Mouse (Mus musculus) kidney, postnatal 36 days (tissue): ENCODE data around the gene Urah.
A peak's percentile ranks its signal among the peaks of the same experiment; 100 is the strongest.

ENCODE experiments used
- DNase-seq, 2 experiments: peaks; one replicate each; pipeline ENCODE4 v3.0.0; 2021 to 2022; ENCODE audit warnings: mixed read lengths in 2 of 2

Urah gene

DNA sequence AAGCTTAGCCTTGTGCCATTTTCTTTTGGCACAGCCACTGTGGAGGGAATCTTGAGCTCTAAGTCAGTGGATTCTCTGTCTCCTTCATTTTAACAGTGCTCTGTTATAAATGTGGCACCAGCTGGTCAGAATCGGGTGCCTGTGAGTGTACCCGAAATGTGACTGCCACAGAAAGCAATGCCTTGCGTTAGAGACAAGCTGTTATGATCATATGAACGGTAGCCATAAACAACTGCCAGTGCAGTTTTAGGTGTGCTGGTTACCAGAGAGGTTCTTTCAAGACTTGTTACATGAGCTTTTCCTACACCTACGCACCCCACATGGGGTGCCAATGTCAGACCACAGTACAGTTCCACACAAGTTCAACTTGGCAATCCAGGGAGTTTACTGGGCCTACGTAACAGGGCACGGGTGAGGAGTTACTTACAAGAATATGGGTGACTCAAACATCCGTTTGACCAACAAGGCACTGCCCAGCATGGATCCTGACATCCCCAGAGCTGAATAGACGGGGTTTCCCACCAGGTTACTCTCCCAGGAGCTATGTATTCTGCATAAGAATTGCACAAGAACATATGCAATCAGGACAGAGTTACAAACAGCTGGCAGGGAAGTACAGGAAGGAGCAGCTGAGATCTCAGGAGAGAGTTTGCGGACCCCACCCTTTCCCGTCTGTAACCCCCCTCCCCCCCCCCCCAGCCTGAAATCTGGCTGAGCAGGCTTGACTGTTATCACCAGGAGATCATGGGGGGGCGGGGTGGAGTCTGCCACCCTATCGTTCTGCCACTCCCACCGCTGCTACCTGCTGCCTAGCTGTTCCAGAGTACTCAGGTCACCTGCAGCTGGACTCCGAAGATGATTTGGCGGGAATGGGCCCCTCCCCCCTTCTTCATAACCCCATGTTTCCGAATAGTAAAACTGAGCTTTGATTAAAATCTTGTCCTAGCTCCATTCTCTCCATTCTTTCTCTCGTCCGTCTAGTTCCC, 6.2 kb downstream of the Urah start:
- DNase-seq, result no peak

- no peak for DNase-seq
Measured at GRCm38 (mm10) chr7:140843806-140844205, 9.0 kb downstream of the Urah start.

- peak; percentile 82 to 97 for DNase-seq
Measured at GRCm38 (mm10) chr7:140844905-140845665, 10.3 kb downstream of the Urah start, which contains the start of gene Scgb1c1. Scgb1c1 (plus strand) TSS chr7:140845547.

DNA sequence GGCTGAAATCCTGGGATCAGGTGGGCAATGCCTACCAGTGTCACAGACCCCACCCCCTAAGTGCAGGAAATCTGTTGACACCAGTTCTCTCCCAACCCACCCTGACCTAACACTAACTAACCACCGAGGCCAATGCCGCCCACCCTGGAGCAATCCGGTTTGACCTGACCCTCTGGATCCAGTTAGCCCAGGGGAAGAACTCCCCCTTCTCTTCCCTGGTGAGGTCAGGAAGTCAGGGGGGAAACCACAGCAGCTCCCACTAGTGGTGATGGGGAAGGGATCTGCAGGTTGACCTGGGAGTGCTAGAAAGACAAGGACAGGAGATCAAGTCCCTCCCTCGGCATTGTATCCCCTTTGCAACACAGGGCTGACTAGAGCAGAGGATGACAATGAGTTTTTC, 10.9 kb downstream of the Urah start:
- no peak for DNase-seq

GRCm38 (mm10) chr7:140846676-140847075, 11.9 kb downstream of the Urah start:
- no peak for DNase-seq

DNA sequence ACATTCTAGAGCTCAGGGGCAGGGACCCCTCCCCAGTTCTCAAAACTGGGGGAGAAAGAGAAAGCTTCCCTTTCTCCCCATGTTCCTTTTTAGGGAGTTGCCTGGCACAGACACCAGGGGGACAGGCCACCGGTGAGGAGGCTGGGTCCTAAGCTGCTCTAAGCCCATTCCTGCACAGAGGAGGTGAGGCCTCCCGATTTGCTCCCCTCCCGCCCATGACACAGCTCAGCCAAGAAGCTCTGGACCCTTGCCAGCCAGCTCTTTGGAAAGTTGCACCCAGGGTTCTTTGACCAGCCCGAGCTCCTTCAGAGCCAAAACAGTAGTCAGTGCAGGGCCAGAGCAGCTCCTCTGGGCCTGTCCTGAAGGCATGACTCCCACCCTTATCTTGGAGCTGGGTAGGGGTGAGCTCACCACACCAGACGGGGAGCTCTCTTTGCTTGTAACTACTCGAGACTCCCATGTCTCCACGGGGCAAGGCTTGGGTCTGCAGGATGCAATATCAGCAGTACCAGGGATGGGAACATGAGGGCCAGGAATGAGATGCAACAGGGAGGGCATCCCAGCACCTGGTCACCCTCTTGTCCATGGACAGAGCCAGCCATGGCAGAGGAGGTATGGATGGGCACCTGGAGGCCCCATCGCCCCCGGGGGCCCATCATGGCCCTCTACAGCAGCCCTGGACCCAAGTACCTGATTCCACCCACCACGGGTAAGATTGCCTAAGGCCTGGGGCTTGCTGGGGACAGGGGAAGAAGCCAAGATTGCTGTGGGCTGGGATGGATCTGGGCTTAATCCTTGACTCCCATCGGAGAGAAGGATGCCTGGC, 13.2 kb downstream of the Urah start, which contains the start of gene Odf3:
TSS of gene Odf3 (plus strand) at position 51 of the 826 bp plus-strand sequence.
- peak; percentile 69 to 82 for DNase-seq

DNA sequence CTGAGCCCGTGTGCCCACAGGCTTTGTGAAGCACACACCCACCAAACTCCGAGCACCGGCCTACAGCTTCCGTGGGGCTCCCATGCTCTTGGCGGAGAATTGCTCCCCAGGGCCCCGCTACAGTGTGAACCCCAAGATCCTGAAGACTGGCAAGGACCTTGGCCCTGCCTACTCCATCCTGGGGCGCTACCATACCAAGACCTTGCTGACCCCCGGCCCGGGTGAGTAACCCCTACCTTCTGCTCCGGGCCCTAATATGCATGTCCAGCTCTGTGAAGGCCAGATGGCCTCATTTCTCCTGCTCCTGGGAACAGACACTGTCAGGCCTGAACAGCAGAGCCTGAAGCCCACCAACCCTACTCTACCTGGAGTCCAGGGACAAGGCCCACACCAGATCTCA, 13.8 kb downstream of the Urah start:
- no peak for DNase-seq

DNA sequence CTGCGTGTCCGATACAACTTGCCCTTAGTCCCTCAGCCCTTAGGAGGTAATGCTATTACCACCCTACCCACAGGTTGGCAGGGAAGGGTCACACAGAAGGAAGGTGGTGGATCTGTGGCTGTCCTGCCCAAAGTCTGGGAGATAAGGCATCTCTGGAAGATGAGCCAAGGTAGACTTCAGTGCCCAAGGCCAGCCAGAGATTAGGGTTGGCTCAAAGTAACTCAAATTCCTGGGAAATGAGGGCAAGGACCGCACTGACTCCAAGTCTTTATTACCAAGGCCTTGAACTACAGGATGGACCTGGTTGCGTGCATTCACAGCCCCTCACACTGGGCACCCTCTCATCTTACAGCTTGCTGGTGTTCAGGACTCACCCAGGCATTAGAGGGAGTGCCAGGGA, 17.1 kb downstream of the Urah start:
- no peak for DNase-seq

DNA sequence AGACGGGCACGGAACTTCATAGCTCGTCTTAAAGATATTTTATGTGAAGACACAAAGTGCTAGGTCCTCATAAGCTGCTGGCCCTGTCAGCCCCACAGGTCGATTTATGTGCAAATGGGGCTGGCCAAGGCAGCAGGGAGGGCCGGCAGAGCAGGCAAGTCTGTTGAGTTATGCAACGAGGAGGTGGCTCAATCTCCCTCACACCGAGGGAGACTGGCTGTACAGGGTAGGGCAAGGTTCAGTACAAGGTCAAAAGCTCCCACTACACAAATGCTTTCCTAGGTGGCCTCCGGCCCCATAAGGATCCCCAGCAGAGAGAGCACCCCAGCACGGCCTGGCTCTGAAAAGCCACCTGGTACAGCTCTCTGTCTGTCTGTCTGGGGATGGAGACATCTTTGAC, 18.6 kb downstream of the Urah start:
- DNase-seq, result peak; percentile 51 to 79

GRCm38 (mm10) chr7:140854483-140854882, 19.7 kb downstream of the Urah start:
- no peak for DNase-seq

GRCm38 (mm10) chr7:140855181-140855580, 20.4 kb downstream of the Urah start:
- no peak for DNase-seq

GRCm38 (mm10) chr7:140855860-140856784, 21.3 kb downstream of the Urah start, which contains the start of gene Gm45785:
Gm45785 (minus strand) TSS chr7:140856331.
- peak; percentile 89 to 95 for DNase-seq

GRCm38 (mm10) chr7:140856785-140857549, 22.1 kb downstream of the Urah start, which contains the start of gene Ric8a:
Ric8a (plus strand) TSS chr7:140856957.
- DNase-seq, result peak; percentile 93 to 94

DNA sequence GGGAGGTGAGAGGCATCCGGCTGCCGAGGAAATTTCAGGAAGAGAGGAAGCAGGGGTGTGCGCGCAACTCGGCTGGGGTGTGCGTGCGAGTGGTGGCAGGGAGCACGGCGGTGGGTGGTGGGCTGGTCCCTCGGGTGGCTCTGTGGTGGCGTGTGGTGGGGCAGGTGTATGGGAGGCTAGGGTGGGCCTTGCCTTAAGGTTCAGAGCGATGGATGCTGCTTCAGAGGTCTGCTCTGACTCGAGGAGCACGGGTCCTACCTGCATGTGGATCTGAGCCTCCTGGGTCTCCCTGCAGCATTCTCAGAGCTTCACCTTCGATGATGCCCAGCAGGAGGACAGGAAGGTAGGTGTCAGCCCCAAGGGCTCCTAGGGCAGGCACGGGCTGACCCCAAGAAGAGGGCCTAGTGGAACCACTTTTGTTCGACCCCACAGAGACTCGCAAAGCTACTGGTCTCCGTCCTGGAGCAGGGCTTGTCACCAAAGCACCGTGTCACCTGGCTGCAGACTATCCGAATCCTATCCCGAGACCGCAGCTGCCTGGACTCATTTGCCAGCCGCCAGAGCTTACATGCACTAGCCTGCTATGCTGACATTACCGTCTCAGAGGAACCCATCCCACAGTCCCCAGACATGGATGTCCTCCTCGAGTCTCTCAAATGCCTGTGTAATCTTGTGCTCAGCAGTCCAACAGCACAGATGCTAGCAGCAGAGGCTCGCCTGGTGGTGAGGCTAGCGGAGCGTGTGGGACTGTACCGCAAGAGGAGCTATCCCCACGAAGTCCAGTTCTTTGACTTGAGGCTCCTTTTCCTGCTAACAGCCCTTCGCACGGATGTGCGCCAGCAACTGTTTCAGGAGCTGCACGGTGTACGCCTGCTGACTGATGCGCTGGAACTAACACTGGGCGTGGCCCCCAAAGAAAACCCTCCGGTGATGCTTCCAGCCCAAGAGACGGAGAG, 23.0 kb downstream of the Urah start, which contains the start of gene Bet1l:
TSS of gene Bet1l (minus strand) at position 28 of the 956 bp plus-strand sequence.
- DNase-seq, result no peak

- no peak for DNase-seq
Measured at GRCm38 (mm10) chr7:140858746-140859145, 23.9 kb downstream of the Urah start.

DNA sequence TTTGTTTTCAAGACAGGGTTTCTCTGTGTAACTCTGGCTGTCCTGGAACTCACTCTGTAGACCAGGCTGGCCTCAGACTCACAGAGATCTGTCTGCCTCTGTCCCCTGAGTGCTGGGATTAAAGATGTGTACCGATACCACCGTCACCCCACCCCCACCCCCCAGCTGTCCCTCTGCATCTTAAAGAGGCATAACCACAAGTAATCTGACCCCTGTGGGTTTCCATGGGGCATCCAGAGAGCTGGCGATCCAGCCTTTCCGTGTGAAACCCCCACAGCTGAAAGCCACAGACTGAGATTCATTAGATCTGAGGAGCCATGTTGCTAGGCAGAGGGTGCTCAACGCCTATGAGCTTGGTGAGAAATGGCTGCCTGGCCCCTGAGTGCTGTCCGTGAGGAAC, 25.2 kb downstream of the Urah start:
- DNase-seq, result no peak

GRCm38 (mm10) chr7:140860728-140861127, 25.9 kb downstream of the Urah start:
- no peak for DNase-seq

- no peak for DNase-seq
Measured at GRCm38 (mm10) chr7:140864761-140865160, 29.9 kb downstream of the Urah start.

DNA sequence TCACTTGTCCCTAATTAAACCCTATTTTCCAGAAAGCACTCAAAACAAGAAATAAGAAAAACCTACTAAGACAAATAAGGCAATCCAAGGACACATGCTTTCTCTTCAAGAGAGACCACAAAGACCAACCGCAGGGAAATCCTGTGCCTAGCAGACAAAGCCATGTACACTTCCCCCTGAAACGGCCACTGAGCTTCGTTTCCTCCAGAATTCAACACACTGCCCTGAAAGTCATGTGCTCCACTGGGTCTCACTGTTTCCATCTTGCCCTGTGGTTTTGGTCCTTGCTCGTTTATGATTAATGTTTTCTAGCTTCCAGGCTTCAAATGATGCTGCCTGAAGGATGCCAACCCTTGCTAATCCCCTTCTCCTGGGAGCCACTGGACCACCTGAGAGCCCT, 39.4 kb downstream of the Urah start:
- no peak for DNase-seq
